Mouse (Mus musculus) heart, postnatal 25 days (tissue): ENCODE data around the gene Rbm18. TPM values are rescaled to one million over a fixed set of nuclear protein-coding genes. Genes with fewer than 3 reads are reported as not detected.

Experiments used
- DNase-seq: peaks from one replicate; pipeline ENCODE4 v3.0.0; 2022; ENCODE audit warnings: low spot score
- intact Hi-C: fragments of 180-260 bp; cut with DNase I; formaldehyde crosslinking; loops from one replicate; pipeline ENCODE4 v1.15.1; 2025
- total RNA-seq, 2 experiments: library from RNA; stranded (reverse); gene quantifications; 2 replicates each; pipeline ENCODE4 v1.2.3; 2021

The Rbm18 gene
- total RNA-seq, 2 experiments from 2014 or later = 34.5 to 38.1 TPM

DNA sequence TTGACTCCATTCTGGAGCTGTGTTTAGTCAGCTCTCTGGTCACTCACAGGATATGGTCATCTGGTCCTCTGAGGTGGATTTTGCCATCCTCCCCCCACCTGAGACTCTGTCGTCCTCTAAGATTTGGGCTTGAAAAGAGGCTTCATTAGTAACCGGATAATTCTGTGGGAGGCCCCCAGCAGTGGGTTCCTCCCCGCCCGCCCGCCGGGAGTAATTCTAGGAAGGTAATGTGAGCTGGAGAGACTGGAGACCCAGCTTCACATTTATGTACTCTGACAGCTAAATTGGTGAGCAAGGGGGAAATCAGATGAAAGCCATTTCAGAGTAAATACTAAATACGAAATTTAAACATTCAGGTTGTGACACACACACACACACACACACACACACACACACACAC is 28.0 kb downstream of the Rbm18 start:
- no peak for DNase-seq
- intact Hi-C loops = loop anchor here (5.0 to 10.0 kb wide), 2 partner anchors 96 to 166 kb away; no protein-coding TSS in a partner anchor

DNA sequence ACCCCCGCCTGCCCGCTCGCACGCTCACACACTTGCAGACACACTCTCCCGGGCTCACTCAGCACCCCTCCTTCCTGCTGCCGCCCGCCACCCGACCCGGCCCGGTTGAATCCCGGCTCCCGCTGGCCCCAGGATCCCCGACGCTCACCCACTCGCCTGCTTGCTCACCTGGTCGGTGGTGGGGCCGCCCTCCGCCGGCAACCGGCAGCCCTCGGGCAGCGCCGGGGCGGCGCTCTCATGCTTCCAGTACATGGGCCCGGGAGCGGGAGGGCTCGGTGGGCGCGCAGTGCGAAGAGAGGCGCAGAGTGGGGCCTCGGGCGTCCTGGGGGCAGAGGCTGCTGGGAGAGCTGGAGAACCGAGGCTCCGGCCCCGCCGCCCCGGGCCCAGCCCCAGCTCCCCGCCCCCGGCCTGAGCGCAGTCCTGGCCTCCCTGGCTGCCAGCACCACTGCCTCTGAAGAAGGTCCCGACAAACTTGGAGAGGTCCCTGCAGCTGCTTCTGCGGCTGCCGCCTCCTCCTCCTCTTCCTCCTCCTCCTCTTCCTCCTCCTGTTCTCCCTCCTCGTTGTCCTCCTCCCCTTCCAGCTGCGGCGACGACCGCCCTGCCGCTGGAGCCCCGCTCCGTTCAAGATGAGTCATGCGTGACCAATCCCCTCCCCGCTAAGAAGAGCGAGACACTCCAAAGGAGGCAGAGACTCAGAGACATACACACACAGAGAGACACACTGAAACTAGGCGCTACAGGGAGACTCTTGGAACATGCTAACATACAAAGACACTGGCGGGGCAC is 31.4 kb downstream of the Rbm18 start, which contains the start of gene Lhx6:
Gene Lhx6, minus strand, starts transcription at position 453 of the 786 bp plus-strand sequence.
- no peak for DNase-seq
- intact Hi-C loops = loop anchor here (5.0 to 10.0 kb wide), 3 partner anchors 93 to 170 kb away; no protein-coding TSS in a partner anchor

DNA sequence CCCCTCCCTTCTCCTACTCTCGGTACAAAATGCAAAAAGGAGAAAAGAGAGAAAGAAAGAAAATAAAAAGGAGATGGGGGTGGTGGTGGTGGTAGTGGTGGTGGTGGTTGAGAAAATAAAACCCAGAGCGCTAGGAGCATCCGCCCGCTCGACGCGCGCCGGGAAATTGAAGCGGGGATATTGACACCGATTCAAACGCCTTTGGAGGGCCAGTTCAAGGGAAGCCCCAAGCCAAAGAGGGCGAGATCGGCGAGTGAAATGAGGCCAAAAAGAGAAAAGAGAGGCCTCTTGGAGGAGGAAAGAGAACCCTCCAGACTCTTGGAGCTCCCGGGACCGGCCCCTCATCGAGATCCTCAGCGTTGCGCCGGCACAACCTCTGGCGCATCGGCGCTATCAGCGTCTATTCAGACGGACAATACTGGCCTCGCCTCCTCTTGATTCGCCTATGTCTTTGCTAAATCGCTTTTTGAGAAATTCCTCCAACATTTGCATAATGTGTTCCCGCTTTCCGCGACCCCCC is 32.1 kb downstream of the Rbm18 start:
- no peak for DNase-seq

DNA sequence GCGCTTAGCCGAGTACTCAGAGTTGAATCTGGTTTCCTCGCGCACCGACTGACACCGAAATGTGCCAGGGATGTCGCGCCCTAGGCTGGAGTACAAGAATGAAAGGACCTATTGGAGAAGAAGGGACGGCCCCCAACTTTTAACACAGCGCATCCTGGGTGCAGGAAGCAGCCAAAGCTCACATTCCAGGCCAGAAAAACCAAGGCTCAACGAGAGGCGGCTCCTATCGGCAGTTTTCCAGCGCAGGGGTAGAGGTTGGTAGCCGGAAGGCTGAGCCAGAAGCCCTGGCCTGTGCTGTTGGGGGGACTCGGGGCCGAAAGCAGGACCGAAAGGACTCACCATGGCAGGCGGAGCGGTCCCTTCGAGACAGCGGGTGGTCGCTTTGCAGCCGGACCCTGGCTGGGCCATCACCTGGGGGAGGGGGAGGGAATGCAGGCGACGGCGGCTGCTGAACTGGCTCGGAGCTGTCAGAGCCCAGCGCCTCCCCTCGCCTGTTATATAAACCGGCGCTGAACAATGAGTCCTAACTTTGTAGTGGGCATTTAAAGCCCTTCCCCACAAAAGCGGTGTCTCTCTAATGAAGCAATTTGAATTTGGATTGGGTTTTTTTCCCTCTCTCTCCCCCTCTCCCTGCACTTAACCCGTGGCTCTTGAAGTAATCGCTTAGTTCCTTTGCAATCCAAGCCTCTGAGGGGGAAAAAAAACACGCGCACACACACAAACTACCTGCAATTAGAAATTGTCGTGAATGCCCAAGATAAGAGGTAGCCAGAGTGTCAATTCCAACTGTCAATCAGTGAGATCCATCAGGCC is 32.8 kb downstream of the Rbm18 start:
- intact Hi-C loops = loop anchor here (5.0 to 10.0 kb wide), 2 partner anchors 109 to 171 kb away; no protein-coding TSS in a partner anchor
- DNase-seq = no peak

More for the DNA sequence above, 32.1 kb downstream of the Rbm18 start:
- intact Hi-C loops = loop anchor here (5.0 to 10.0 kb wide), 2 partner anchors 108 to 170 kb away; no protein-coding TSS in a partner anchor

DNA sequence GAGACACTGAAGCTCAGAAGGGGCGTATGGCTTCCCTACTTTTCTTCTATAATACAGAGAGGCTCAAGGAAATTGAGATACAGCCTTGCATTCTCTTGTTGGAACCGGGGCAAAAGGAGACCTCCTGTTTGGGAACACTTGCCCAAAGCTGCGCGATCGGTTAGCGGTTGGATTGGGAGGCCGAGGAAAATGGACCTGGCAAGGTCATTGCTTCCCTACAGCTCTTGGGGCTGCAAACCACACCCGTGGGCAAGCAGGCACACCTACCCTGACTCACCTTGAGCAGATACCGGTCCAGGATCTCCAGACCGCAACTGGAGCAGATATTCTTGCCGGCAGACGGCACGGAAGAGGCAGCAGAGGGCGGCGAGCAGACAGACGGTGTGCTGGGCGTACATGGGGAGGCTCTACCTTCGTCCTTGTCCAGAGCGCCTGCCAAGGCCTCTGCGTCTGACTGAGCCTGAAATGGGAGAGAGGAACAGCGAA is 33.5 kb downstream of the Rbm18 start:
- intact Hi-C loops = loop anchor here (5.0 to 10.0 kb wide), 2 partner anchors 109 to 172 kb away; no protein-coding TSS in a partner anchor
- DNase-seq = no peak

DNA sequence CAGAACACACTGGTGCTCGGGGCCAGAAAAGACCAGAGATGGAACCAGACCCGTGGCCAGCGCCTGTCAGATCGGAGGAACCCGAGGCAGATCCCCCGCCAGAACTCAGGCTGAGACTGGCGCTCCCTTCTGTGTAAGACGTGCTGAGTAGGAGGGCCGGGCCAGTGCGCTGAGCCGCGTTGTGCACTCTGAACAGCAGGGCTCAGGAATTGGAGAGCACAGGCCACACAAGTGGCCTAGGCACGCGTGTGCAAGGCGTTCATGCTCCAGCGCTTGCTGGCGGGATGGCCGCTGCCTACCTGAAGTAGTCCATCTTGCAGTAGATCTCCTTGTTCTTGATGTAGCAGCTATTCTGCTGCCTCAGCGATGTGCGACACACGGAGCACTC is 34.0 kb downstream of the Rbm18 start:
- intact Hi-C loops = loop anchor here (5.0 to 10.0 kb wide), 2 partner anchors 110 to 172 kb away; no protein-coding TSS in a partner anchor
- DNase-seq = no peak

DNA sequence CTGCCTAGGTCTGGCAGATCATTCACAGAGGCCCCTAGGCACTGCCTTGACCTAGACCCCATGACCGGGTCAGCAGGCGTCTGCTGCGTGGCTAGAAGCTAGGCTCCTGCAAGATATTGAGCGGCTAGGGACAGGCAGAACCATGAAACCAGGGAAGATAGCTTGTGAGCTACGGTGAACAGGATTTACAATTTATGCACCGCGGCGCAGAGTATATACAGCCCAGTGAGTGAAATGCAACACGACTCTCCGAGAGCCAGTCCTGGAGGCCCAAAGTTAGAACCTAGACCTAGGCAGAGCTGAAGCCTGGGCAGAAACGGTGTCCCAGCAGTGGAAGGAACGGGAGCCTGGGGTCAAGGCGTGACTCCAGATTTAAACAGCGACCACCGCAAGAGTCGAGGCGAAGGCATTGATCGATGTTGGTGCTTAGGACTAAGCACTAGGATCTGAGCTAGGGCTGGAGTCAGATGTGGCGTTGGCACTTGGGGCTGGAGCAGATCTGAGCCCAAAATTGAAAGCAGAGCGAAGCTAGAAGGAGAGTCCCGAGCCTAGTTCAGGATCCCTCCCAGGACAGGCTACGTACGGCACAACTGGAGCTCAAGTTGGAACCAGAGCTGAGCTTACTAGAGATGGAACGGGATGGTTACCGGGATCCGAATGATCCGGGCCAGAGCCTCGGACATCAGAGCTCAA is 34.6 kb downstream of the Rbm18 start:
- intact Hi-C loops = loop anchor here (5.0 to 10.0 kb wide), 2 partner anchors 110 to 173 kb away; no protein-coding TSS in a partner anchor
- no peak for DNase-seq

DNA sequence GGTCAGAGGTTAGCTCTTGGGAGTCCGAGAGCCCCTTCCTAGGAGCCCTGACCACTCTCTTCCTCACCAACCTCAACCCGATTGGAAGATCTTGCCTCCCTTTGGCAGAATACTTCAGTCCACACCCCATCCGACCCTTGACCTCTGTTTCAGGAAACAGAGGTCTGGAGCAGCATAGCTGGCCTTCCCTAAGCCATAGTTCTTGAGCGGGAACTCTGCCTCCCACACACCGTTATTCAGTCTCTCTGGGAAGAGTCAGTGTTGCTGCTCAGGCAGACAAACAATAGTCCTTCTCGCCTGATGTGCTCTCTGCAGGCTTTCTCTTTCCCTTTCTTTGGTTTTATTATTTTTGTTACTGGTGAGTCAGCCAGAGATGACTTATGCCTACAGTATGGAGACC is 36.8 kb downstream of the Rbm18 start:
- intact Hi-C loops = loop anchor here (5.0 to 10.0 kb wide), 2 partner anchors 113 to 175 kb away; no protein-coding TSS in a partner anchor
- DNase-seq = no peak

DNA sequence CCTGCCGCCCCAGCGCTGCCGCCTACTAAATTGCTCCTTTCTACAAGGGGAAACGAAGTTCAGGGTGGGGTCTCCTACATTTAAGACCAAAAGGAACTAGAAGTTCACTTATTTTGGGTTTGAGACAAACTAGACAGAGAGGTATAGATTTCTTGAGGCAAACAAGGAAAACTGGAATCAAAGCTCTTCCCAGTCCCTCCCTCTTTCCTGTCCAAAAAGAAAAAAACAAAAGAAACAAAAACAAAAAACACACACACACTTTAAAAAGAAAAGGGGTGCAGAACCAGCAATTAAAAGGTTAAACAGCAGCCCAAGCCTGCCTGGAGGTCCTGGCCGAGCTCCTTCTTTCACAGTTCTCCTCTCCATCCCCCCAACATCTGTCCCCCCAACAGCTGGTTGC is 38.6 kb downstream of the Rbm18 start:
- no peak for DNase-seq
- intact Hi-C loops = no loop called here

DNA sequence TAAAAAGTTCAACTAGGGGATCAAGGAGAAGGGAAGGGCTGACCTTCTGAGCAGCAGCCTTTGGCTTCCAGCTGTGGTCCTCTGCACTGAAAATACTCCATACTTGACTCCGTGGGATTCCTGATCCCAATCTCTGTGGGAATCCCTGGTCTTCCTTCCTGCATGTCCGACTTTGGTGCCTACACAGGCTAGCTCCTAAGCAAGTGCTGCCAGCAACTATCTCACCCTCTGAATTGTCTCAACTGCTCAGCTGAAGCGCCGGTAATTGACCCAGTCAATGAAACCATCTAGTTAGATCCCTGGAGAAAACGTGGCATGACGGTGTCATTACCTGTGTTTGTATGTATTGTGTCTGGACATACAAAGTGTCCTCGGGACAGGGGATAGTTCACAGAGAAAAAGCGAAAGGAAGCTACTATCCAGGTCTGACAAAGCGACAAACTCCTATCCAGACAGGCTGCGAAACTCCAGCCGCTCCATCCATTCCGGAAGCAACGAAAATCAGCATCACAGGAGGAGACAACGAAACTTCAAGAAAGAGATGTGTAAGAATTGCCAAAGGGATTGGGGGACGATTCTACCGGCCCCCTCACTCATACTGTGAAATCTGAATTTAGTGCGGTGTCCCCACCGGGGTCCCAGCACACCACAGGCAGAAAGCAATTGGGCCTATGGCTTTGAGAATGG is 39.3 kb downstream of the Rbm18 start:
- intact Hi-C loops = no loop called here
- DNase-seq = no peak

DNA sequence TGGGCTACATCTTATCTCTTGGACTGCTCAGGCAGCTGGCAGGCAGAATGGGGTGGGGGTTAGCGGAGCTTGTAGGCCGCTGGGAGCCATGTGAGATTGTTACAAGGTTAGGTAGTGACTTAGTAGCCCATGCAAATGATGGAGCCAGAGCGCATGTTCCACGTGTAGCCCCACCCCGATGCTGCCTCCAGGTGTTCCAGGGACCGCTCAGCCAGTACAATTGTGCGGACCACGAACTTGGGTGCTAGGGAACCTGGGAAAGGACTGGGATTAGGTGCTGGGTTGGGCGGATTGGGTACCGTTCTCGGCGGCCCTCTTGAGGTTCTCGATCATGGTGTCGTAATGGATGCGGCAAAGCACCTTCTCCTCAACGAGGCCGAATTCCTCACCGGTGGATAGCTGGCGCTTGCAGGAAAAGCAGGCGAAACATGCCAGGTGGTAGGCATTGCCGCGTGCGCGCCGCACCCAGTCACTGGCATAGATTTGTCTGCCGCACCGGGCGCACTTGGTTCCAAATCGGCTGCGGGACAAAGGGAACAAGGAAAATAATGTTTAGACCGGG is 42.6 kb downstream of the Rbm18 start:
- intact Hi-C loops = no loop called here
- DNase-seq = no peak

DNA sequence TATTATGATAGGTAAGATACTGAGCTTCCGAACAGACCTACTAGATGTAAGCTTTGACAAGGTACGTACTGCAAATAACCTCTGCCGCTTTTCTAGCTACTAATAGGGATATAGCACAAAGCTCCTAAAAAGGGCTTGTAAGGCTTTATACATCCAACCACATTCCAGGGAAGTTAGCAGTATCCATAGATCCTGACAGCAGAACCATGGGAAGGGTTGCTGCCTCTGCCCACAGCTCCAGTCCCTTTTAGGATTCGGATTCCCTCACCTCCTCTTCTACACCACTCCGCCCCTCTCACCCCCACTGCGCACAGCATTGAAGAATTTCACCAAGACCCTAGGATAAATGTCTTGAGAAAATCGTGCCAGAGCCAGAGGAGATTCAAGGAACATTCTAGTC is 43.3 kb downstream of the Rbm18 start:
- intact Hi-C loops = no loop called here
- no peak for DNase-seq

DNA sequence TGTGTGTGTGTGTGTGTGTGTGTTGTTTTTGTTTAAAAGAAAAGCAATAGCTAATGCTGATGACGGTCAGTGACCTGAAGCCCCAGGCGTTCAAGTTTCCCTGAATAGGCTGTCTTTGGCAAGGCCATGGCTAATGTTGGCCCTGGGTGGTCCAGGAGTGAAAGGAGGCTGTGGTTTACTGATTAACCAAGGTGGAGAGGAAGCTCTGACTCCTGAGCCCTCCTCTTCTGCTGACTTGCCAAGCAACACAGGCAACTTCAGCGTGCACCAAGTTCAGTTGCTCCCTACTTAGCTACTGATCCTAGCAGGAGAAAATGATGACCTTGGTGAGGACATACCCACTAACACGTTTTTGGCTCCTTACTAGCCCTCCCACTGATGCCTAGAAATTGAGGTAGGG is 43.8 kb downstream of the Rbm18 start:
- intact Hi-C loops = no loop called here
- DNase-seq = no peak

DNA sequence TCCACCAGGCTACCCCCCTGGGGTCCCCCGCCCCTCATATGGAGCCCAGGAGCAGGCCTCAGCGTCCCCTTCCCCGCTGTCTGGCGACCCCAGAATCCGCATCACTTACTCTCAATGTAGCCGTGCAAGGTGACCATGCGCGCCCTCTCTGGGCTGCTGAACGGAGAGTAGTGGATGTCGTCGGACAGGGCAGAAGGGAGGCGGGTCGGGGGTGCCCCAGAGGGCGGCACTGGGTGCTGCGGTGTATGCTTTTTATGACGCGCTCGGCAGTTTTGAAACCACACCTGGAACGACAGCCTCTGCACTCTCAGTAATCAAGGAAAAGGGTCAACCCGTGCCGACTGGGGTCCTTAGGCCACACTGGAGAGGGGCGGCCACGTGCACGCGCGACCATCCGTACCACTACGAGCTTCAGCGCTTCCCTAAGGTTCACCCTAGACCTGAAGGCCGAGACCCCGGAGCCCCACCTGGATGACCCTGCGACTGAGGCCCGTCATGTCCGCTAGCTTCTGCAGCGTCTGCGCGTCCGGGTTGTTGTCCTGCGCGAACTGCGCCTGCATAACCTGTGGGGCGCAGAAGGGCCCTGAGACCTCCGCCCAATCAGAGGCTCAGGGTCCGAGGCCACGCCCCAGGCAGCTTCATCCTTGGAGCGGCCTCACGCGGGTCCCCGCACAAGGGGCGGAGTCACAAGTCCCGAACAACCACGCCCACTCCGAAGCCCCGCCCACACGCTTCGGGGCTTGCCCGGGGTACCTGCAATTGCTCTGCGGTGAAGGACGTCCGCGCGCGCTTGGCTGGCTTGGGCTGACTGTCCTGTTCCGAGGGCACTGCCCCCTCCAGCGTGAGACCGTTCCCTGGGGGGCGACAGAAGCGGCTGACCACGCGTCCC is 45.5 kb downstream of the Rbm18 start:
- DNase-seq = no peak
- intact Hi-C loops = no loop called here

DNA sequence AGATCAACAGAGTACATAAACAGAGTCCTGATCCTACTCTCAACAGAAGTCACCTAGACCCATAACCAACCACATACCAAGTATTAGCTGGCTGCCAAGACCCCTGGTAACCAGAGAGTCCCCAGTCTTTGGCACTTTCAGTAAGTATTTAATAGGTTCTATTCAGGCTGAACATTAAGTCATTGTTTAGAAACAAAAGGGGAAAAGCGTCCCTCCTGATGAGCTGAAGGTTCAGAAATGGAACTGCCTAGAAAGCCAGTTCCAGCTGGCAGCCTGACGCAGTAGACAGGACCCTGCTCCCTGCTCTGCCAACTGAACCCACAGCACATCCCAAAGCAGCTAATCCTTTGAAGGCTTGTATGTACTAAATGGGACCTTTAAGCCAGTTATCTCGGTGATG is 47.4 kb downstream of the Rbm18 start:
- intact Hi-C loops = no loop called here
- DNase-seq = no peak

DNA sequence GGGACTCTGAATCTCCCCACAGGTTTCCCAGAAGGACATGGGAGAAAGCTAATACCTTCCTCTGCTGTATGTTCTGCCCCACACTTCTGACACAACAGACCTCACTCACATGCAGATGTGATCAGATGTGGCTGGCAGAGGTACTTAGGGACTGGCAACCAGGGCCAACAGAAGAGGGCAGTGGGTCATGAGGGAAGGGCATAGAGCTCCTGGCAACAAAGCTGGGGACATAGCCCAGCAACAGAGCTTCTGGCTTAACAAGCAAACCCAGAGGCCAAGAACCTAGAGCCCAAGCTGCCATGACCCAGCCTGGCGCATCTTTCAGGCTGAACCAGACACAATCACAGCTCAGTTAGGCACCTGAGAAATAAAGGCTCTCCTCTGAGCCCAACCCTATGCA is 51.5 kb downstream of the Rbm18 start:
- intact Hi-C loops = no loop called here

DNA sequence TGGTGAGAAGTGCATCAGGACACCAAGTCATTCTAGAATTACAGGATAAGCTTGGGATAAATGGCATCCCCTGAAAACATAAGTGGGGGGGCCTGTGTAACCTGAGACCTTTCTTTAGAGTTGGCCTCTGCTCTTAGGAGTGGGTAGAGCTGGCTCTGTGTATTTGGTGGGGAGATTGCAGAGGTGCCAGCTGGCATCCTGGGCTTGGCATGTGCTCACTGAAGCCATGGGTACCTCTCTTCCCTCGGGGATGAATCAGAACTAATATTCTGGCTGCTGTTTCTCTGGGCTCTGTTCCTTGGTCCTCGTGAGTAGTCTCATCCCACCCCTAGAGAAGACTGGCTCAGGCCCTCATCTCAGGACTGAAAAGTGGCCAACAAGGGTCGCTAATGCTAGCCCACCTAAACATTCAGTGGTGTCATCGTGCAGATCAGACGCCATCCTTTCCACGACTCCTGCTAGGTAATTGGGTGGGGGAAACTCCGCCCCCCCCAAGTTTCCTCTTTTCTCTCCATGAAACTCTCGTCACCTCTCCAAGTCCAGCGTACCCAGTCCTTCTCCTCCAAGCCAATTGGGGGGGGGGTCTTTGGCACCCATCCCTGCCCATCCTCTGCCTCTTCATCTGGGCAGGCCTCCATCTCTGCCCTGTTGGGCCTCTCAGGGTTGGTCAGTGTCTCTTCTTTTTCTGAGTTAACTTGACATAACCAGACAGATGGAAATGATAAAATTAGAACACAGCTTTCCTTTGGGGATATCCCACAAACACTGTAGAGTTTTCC is 53.6 kb downstream of the Rbm18 start:
- DNase-seq = no peak
- intact Hi-C loops = no loop called here

More for the DNA sequence above, 51.5 kb downstream of the Rbm18 start:
- no peak for DNase-seq
